ENCODE assay signal across 16 mouse cellular contexts in the genomic region with DNA sequence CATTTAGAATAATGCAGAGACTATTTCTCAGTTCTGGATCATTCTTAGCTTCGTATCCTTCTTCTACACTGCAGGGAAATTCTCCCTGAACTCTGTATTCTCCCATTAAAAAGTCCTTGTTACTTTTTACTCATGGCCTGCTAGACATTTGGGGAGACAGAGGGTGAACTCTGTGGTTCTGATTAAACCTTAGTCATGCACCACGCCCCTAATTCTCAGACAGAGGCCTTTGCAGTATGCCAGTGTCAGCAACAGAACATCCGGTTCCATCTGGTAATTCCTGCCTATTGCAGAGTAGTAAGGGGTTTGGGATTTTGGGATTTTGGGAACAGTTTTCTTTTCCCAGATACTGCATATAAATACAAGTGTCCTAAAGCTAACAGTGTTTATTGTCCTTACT. TPM values are rescaled to one million over a fixed set of nuclear protein-coding genes. Genes with fewer than 3 reads are reported as not detected.
DNase-seq lines count a peak whose midpoint lies in the region; ATAC-seq and TF ChIP-seq lines count a peak whose summit lies in the region.
"Had no signal": no experiment of that assay in that cellular context is flagged by ENCODE, and none has a peak within 500 bp of the region (broad histone marks: within the 10 kb centered on the region; RNA-seq: fewer than 3 reads in every experiment).

No protein-coding gene starts in this region.

- ATAC-seq in liver, embryonic 12.5 days: 0 out of 2 replicates have a peak, but pooled peaks have one; percentile 49
- no peak for ATAC-seq in liver, postnatal 0 days
- peak; percentile 39; the same call in 1 of the 2 replicates for ATAC-seq in megakaryocyte progenitor cell, adult 5-6 weeks (replicated peaks; ENCODE audit: poor library complexity)
- ATAC-seq: forebrain, embryonic 16.5 days; inflammation-experienced regulatory T-cells, adult 6 months had no signal

- H3K27ac ChIP-seq in liver, embryonic 12.5 days: no peak overlapping the region
- H3K27ac ChIP-seq in liver, postnatal 0 days (ENCODE audit: low read depth): no peak overlapping the region
- no peak overlapping the region for H3K27ac ChIP-seq in layer of hippocampus, adult 2 months
- H3K27ac ChIP-seq: embryonic facial prominence, embryonic 15.5 days; kidney, embryonic 15.5 days; liver, embryonic 14.5 days had no signal

- no peaks in the 10 kb centered on the region for H3K27me3 ChIP-seq in liver, embryonic 12.5 days (replicated peaks)
- no peaks in the 10 kb centered on the region for H3K27me3 ChIP-seq in liver, postnatal 0 days (ENCODE audit: insufficient read depth, low read length)
- H3K27me3 ChIP-seq: embryonic facial prominence, embryonic 15.5 days; kidney, embryonic 15.5 days had no signal

- H3K4me2 ChIP-seq in liver, embryonic 12.5 days: no peak overlapping the region
- H3K4me2 ChIP-seq in liver, postnatal 0 days (ENCODE audit: low read depth, low read length): no peak overlapping the region
- H3K4me2 ChIP-seq: embryonic facial prominence, embryonic 15.5 days; kidney, embryonic 15.5 days; midbrain, embryonic 11.5 days had no signal

- no peak for TF ChIP-seq EP300 in liver, postnatal 0 days (IDR thresholded peaks at IDR 0.05; ENCODE audit: low read depth)

- no peak for TF ChIP-seq CTCF in liver, postnatal 0 days (IDR thresholded peaks at IDR 0.05; ENCODE audit: low read depth)
- TF ChIP-seq CTCF in layer of hippocampus, adult 2 months (conservative IDR thresholded peaks at IDR 0.05): no peak

- H3K9ac ChIP-seq in liver, embryonic 12.5 days: no peak overlapping the region
- H3K9ac ChIP-seq in liver, postnatal 0 days (replicated peaks): no peak overlapping the region
- H3K9ac ChIP-seq: embryonic facial prominence, embryonic 15.5 days; kidney, embryonic 15.5 days; liver, embryonic 14.5 days had no signal

- no peaks in the 10 kb centered on the region for H3K36me3 ChIP-seq in liver, embryonic 12.5 days
- no peaks in the 10 kb centered on the region for H3K36me3 ChIP-seq in liver, postnatal 0 days (replicated peaks; ENCODE audit: insufficient read depth, low read length)
- H3K36me3 ChIP-seq: embryonic facial prominence, embryonic 15.5 days; kidney, embryonic 15.5 days had no signal

- no peak overlapping the region for H3K4me3 ChIP-seq in liver, embryonic 12.5 days
- no peak overlapping the region for H3K4me3 ChIP-seq in liver, postnatal 0 days (ENCODE audit: low read depth, low read length)
- H3K4me3 ChIP-seq in layer of hippocampus, adult 2 months: no peak overlapping the region
- H3K4me3 ChIP-seq: embryonic facial prominence, embryonic 15.5 days; kidney, embryonic 15.5 days had no signal

- WGBS in liver, embryonic 12.5 days (ENCODE audit: insufficient replicate concordance): 55% methylated on average over 3 of the region's 3 CpGs
- WGBS in liver, postnatal 0 days (ENCODE audit: insufficient replicate concordance): 61% methylated on average over 3 of the region's 3 CpGs

- peaks cover 5% of the 10 kb centered on the region for H3K4me1 ChIP-seq in liver, embryonic 12.5 days
- no peaks in the 10 kb centered on the region for H3K4me1 ChIP-seq in liver, postnatal 0 days (ENCODE audit: insufficient read depth)
- H3K4me1 ChIP-seq: embryonic facial prominence, embryonic 15.5 days; kidney, embryonic 15.5 days had no signal

- DNase-seq in liver, postnatal 0 days: no peak
- DNase-seq in Muller cell, postnatal 12 days (ENCODE audit: inconsistent ontology term): peak; percentile 84
- DNase-seq in c-Kit-positive CD71-negative TER-119-negative erythroid progenitor cells, embryonic 14.5 days (ENCODE audit: low read depth): peak; percentile 8
- DNase-seq in ovary, postnatal 10 days (ENCODE audit: low spot score): no peak
- no peak for DNase-seq in layer of hippocampus, adult 2 months (ENCODE audit: low spot score in 2 of 2)
- DNase-seq: cerebellum, postnatal 36 days; layer of hippocampus, adult 9-11 months; right cerebral cortex, postnatal 14 days had no signal

- H3K9me3 ChIP-seq in liver, embryonic 12.5 days (replicated peaks): no peaks in the 10 kb centered on the region
- no peaks in the 10 kb centered on the region for H3K9me3 ChIP-seq in liver, postnatal 0 days (ENCODE audit: low read length)
- H3K9me3 ChIP-seq: embryonic facial prominence, embryonic 15.5 days; kidney, embryonic 15.5 days had no signal

RNA-seq across cellular contexts. Expression of a gene that starts 16.6 kb away (rescaled TPM):
- 4.5 and 6.0 TPM in 2 replicates for polyA plus RNA-seq in liver, embryonic 12.5 days (2016; fragmentation: Nextera tagmentation; extraction: Ambion mirVana)
- polyA plus RNA-seq in liver, postnatal 0 days (2015; fragmentation: Nextera tagmentation; extraction: Ambion mirVana): 5.3 and 6.1 TPM in 2 replicates
- total RNA-seq in megakaryocyte progenitor cell, adult 5-6 weeks (2015): 3.6 and 7.1 TPM in 2 replicates
- total RNA-seq in megakaryocyte progenitor cell, adult 5-6 weeks (2017): 2.9 and 3.6 TPM in 2 replicates
- total RNA-seq in layer of hippocampus, adult 2 months (2021): 10 to 100 TPM; 16.2 to 16.9 TPM

Comparison
In these comparisons a context has a peak if more than half of its experiments do, and no peak if none do; other contexts are left out.
1. DNase-seq: peak in Muller cell, postnatal 12 days (single experiment) and c-Kit-positive CD71-negative TER-119-negative erythroid progenitor cells, embryonic 14.5 days (single experiment); none in liver, postnatal 0 days (single experiment), ovary, postnatal 10 days (single experiment) and layer of hippocampus, adult 2 months (0 of 2).